Mouse (Mus musculus) urinary bladder, postnatal 4 days (tissue): ENCODE measurements around the gene Ccdc148.

Experiments
- DNase-seq, 2 experiments: peaks; one replicate each; pipeline ENCODE4 v3.0.0; 2021 to 2022; ENCODE audit warnings: low spot score in 2 of 2

Ccdc148 gene

GRCm38 (mm10) chr2:59178960-59179359 is 18.5 kb upstream of the Ccdc148 start:
- DNase-seq: no peak

- no peak for DNase-seq
Measured at GRCm38 (mm10) chr2:59178191-59178590, 17.7 kb upstream of the Ccdc148 start.

GRCm38 (mm10) chr2:59175926-59176325 is 15.4 kb upstream of the Ccdc148 start:
- DNase-seq: no peak

- DNase-seq: no peak
Measured at GRCm38 (mm10) chr2:59171533-59171932, 11.1 kb upstream of the Ccdc148 start.

GRCm38 (mm10) chr2:59170593-59170992 is 10.1 kb upstream of the Ccdc148 start:
- no peak for DNase-seq

GRCm38 (mm10) chr2:59170208-59170589 is 9.7 kb upstream of the Ccdc148 start:
- no peak for DNase-seq

GRCm38 (mm10) chr2:59169572-59170207 is 9.2 kb upstream of the Ccdc148 start:
- no peak for DNase-seq

GRCm38 (mm10) chr2:59167830-59168229 is 7.3 kb upstream of the Ccdc148 start:
- no peak for DNase-seq

GRCm38 (mm10) chr2:59166976-59167375 is 6.5 kb upstream of the Ccdc148 start:
- DNase-seq: no peak

- no peak for DNase-seq
Measured at GRCm38 (mm10) chr2:59162285-59162600, 1.8 kb upstream of the Ccdc148 start.

GRCm38 (mm10) chr2:59161441-59162284 is 1.2 kb upstream of the Ccdc148 start:
- DNase-seq: peak; percentile 69 to 70

- DNase-seq: no peak
Measured at GRCm38 (mm10) chr2:59161021-59161440, 548 bp upstream of the Ccdc148 start.

GRCm38 (mm10) chr2:59159961-59160604 is 400 bp downstream of the Ccdc148 start:
- no peak for DNase-seq

GRCm38 (mm10) chr2:59158117-59158516 is 2.4 kb downstream of the Ccdc148 start:
- DNase-seq: no peak

- no peak for DNase-seq
Measured at GRCm38 (mm10) chr2:59155428-59155827, 5.1 kb downstream of the Ccdc148 start.

GRCm38 (mm10) chr2:59131044-59131443 is 29.4 kb downstream of the Ccdc148 start:
- DNase-seq: no peak

- DNase-seq: no peak
Measured at GRCm38 (mm10) chr2:59129821-59130220, 30.7 kb downstream of the Ccdc148 start.

GRCm38 (mm10) chr2:59129023-59129422 is 31.5 kb downstream of the Ccdc148 start:
- no peak for DNase-seq

GRCm38 (mm10) chr2:59055615-59056145 is 104.8 kb downstream of the Ccdc148 start:
- DNase-seq: no peak

- DNase-seq: no peak
Measured at GRCm38 (mm10) chr2:59054339-59054738, 106.1 kb downstream of the Ccdc148 start.

- no peak for DNase-seq
Measured at GRCm38 (mm10) chr2:59053461-59054039, 106.9 kb downstream of the Ccdc148 start.

- DNase-seq: no peak
Measured at GRCm38 (mm10) chr2:59050245-59050824, 110.1 kb downstream of the Ccdc148 start.
